Mouse (Mus musculus): ENCODE measurements at regions not wholly inside any gene's neighbourhood (a gene's known extent, or its start where the extent isn't known, plus 50 kb on each side); places are given as distances from the start of the nearest gene placed in this dataset.
"Not testable (repeated sequence)": the region's sequence is repeated elsewhere in the genome, so short reads cannot be mapped to it uniquely, and the experiment has no call there.

DNA sequence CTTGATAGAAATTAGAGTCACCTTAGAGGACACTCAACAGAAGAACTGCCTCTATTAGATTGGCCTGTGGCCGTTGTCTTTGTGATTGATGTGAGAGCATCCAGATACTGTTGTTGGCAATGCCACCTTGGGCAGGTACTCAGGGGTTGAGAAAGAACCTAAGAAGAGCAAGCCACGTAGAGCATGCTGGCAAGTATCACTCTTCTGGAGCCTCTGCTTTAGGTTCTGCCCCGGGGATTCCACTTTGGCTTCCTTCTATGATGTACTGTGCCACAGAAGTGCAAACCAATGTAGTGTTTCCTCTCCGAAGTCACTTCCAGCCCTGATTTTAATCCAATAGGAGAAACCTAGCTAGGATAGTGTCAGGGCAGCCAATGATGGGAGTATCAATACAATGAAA lies 98.3 kb upstream of the Fam84a start:
- no peak for DNase-seq (ENCODE audit: low spot score in 2 of 2)

DNA sequence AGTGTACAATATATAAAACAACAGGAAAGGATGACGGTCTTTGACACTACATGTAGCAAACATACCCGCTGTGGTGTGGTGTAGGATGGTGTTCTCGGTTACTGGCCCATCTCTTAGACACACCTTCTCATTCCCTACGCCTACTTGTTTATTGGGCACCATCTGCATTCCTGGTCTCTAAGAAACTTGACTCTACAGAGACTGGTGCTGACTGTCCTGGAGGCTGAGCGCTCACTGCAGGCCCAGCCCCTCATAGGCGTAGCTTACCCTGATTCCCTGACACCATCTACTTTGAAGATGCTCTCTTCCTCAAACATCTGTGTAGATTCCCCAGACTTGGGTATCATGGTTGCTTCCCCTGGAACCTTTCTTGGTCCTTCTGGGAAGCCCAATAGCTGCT lies 90.9 kb upstream of the Fam84a start:
- DNase-seq (ENCODE audit: low spot score in 2 of 2), result not testable (repeated sequence)

DNA sequence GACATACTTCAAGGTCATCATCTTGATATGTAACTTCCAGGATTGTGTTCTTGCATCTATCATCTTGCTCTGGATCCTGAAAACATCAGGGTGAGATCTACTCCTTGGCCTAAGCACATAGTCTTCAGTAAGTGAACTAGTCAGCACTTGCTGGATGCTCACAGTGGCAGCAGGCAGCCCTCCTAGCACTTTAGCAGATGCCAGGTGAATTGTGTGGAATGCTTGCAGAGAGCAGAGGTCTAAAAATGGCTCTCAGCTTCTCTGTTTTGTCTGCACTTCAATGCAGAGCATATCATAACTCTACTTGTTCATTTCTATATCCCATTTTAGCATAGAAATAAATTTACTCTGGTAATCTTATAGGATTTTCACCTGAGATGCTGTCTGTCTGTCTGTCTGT lies 85.8 kb upstream of the Fam84a start:
- no peak for DNase-seq (ENCODE audit: low spot score in 2 of 2)

DNA sequence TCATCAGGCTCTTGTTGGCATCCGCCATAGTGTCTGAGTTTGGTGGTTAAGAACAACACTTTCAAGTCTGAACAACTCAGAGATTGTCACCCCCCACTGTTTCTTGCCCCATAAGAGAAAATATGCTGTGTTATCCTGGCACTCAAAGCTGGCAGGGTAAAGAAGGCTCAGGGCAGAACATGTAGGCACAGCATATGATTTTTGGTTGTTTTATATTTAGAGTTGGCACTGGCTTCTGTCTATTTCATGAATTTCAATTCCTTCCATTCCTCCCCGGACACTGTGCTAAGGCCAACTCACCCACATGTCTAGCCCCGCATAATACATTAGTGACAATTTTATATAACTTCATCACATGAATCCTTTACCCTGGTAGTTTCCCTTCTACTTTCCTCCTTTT lies 83.5 kb upstream of the Fam84a start:
- no peak for DNase-seq (ENCODE audit: low spot score in 2 of 2)

DNA sequence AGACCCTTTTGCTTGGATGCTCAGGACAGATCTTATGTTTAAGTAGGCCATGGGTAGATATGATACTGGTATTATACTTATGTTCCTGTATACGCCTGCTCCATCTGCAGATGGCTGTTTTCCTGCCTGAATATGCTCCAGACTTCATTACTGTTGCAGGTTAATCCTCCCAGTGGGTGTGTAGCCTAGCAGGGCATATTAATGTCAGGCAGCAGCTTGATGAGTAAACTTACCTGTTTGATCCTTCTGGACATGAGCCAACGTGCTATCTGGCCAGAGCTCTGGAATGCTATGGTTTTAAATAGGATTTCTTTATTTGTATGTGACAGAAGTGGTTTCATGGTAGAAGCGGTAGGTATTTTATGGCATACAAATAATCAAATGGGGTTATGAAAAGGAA lies 60.8 kb upstream of the Fam84a start:
- no peak for DNase-seq (ENCODE audit: low spot score in 2 of 2)

DNA sequence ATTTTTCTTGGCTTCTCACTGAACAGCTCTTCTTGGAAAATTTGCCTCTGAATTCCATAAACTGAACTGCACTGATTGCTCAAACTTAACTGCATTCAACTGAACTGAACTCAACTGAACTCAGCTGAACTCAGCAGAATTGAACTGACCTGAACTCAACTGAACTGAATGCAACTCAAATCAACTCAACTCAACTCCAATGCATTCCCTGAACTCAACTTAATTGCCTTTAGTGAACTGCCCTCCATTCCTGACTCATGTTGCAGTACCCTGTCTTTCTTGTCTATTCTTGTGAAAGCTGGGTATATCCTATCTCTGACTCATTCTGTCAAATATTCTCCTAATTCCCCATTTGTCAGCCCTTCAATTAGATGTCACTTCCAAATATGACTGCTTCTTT lies 58.0 kb upstream of the Fam84a start:
- no peak for DNase-seq (ENCODE audit: low spot score in 2 of 2)

DNA sequence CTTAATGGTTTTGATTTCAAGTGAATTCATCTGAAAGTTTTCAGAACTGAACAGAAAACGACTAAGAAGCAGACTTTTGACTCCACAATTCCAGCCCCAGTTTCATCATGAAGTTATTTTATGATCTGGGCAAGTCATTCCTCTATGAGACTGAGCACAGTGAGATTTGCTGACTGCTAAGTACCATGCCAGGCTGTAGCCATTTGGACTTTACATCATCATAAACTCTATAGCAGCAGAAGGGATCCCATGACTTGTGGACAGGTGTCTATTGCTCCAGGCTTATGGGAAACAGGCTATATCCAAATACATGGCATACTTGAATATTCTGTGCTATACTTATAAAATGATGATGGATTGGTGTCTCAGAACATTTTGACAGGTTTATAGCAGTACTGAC lies 55.4 kb upstream of the Fam84a start:
- DNase-seq (ENCODE audit: low spot score in 2 of 2), result no peak

DNA sequence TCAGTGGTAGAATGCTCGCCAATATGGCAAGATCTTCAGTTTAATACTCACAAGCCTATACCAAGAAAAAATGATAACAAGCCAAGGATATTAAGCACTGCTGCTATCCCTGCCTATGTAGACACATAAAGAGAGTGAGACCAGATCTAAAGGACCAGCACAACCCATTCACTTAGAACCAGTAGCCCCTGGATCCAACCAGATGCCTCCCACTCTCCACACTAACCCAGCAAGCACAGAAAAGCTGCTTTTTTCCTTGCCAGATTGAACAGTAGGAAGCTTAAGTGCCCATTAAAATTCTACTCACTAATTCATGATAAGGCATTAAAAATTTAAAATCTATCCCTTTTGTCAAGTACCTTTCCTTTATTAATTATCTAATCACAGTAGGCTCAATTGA lies 52.6 kb upstream of the Fam84a start:
- no peak for DNase-seq (ENCODE audit: low spot score in 2 of 2)
